Mouse (Mus musculus): ENCODE results near the gene Zfp366. TPM values are rescaled to one million over a fixed set of nuclear protein-coding genes. Genes with fewer than 3 reads are reported as not detected.
"Not testable (repeated sequence)": the region's sequence is repeated elsewhere in the genome, so short reads cannot be mapped to it uniquely, and the experiment has no call there.

Zfp366 gene
- total RNA-seq (2021): 1 to 10 TPM; 5.1 to 8.1 TPM
- long read RNA-seq, experiment 1, partial matches to known transcripts: 0 of 2 reads
- long read RNA-seq, experiment 1, other reads (novel, unspliced or antisense): 2 of 2 reads
- long read RNA-seq, experiment 2: 0 reads

DNA sequence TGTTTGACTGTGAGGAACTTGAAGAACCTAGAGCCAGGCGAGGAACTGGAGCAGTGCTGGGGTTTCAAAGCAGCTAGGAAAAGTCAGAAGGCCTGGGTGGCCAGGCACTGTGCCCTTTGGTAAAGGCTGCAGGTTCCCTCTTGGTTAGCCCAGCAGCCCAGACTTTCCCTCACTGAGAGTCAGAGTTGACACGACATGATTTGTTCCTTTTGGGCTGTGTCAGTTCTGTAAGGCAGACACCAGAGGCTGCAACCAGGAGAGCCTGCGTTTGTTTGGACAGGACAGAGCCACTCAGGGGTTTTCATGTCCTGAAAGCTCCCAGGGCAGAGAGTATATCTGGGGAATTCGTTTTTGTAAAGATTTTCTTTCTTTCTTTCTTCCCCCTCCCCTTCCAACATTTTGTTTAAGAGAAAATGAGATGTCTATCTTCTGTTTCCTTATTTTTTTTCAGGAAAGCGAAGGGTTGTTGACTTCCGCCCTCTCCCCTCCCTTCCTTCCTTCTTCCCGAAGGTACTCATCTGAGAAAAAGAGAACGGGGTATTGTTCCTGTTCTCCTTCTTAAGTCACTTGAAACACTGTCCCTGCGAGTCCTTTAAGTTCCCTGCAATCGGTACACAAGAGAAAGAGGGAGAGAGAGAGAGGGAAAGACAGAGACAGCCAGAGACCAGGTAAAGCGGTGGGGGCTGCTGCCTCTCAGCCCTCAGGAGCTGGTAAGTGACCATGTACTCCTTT lies at the start of gene Zfp366:
TSS of gene Zfp366 (plus strand) at position 669 of the 732 bp plus-strand sequence.
- DNase-seq (ENCODE audit: low spot score in 2 of 2): no peak
- intact Hi-C loops (cut with DNase I): no loop called here

DNA sequence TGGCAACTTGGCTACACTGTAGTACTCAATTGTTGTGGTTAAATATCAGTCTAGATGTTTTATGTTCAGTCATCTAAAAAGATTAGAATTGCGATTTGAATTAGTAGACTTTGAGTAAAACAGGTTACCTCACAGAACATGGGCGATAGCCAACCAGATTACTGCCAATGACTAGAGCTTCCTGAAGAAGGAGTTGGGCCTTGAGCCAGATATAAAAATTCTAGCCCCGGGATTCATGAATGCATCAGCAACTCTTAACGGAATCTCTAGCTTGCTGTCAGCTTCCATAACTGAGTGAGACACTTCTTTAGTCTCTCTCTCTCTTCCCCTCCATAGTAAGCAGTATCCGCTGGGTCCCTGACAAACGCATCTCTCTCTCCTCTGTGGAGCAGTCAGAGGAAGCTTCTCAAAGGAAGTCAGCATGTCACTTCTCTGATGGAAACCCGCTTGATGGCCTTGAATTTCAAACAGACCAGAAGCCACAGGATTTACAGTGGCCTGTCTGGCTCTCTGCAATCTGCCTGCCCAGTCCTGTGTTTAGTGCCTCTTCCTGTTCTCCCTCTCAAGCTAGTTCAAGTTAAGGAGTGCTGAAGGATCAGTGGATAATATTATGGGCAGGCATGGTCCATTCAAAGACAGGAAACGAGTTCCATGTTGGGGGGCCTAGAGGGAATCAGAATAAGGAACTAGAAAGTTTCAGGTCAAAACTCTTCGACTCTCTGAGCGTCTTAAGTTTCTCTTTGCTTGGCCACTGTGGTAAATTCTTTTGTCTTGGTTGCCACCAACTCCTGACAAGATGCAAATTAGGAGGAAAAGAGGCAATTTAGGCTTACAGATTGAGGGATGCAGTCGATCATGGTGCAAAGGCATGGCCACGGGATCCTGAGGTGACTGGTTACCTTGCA lies 46.0 kb upstream of the Zfp366 start:
- intact Hi-C loops (cut with DNase I): no loop called here
- peak in 1 of 2 experiments; percentile 34 for DNase-seq (ENCODE audit: low spot score in 2 of 2)

DNA sequence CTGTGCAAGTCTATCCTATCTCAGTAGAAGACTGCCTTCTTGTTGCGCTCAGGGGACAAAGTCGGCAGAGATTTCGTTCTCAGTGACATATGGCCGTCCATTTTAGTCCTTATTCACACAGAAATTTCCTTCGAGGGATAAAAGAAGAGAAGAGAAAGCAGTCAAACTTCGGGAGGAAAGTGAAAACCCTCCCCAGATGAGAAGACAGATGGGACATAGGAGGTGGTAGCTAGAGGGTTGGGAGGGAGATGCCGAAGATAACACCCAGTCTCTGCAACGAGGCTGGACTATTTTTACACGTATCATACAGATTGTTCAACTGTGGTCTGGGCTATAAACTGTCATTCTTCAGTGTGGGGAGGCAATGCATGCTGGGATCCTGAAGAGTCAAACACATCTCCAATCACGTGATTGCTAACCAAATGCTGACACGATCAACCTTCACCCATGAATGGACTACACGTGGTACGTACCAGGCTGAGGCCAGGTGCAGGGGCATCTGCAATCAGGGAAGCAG lies 38.2 kb upstream of the Zfp366 start:
- intact Hi-C loops (cut with DNase I): loop anchor here (1.0 to 5.0 kb wide), 3 partner anchors 67 to 156 kb away; no protein-coding TSS in a partner anchor

DNA sequence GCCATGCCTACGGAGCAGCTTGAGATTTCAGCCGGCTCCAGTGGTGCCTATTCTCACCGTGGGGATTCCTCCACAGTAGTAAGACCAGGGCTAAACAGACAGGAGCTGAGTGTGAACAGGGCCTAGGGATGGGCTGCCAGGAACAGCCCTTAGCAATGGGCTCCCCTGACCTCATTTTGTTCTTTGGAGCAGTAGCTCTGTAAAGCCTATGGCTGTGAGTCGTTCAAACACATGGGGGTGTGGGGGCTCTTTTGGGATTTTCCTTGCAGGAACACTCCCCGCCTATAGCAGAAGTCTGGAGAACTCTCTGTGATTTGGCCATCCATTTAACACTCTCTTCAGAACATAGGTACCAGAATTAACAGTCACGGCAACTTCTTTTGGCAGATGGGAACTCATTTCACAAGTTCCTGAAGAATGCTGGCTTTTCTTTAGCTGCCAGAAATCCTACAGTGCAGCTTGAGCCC lies 36.9 kb upstream of the Zfp366 start:
- peak; percentile 62 to 91 for DNase-seq (ENCODE audit: low spot score in 2 of 2)
- intact Hi-C loops (cut with DNase I): loop anchor here (2.0 to 5.0 kb wide), 3 partner anchors 47 to 155 kb away; no protein-coding TSS in a partner anchor

More for the DNA sequence above, 38.2 kb upstream of the Zfp366 start:
- DNase-seq (ENCODE audit: low spot score in 2 of 2): peak; percentile 64 to 81

DNA sequence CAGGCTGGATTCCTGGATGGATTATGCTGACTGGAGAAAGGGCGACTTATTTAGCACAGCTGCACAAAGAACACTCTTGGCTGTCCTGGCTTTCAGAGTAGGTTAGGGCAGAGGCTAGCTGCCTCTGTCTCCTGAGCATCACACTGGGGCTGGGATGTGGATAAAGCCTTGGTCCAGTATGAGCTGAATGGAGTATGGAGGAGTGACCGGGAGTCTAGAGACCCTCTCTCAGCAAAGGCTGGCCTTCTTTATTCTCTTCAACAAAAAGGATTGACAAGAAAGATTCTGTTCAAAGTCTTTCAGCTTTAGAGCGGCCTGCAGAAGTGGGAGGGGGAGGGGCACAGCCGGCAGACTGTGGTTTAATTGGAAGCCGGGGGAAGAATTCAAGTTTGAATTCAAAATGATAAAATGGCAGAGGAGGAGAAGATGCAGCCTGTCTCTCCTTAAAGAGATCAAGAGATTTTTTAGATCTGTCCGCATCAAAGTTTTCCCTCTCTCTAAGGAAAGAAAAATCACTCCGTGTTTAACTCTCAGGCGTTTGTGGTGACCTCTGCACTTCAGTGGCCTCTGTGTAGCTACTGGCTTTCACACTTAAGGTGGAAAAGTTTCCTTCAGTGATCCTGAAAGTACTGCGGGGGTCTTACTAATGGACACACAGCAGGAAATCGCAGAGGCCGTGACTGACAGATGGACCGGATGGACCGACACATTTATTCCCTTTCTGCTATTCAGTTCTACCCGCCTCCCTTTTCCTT lies 34.9 kb upstream of the Zfp366 start:
- DNase-seq (ENCODE audit: low spot score in 2 of 2): peak; percentile 33 to 56
- intact Hi-C loops (cut with DNase I): loop anchor here (2.0 to 5.0 kb wide), 3 partner anchors 49 to 153 kb away; no protein-coding TSS in a partner anchor

DNA sequence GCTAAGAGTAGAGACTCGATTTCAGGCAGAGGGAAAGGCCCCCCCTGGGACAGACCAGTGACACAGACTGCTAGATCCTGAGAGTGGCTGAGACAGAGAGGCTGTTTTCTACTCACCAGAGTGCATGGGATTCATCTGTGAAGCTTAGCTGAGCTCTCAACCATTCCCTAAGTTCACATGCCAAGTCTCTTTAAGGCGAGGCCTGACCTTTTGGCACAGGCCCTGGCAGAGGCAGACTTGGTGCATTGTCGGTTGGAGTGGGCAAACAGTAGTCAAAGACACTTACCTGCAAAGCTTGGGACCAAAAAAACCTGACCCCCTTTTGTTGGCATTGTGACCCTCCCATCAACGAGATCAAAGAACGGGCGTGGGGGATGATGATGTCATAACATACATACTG lies 34.0 kb upstream of the Zfp366 start:
- intact Hi-C loops (cut with DNase I): no loop called here
- DNase-seq (ENCODE audit: low spot score in 2 of 2): no peak

DNA sequence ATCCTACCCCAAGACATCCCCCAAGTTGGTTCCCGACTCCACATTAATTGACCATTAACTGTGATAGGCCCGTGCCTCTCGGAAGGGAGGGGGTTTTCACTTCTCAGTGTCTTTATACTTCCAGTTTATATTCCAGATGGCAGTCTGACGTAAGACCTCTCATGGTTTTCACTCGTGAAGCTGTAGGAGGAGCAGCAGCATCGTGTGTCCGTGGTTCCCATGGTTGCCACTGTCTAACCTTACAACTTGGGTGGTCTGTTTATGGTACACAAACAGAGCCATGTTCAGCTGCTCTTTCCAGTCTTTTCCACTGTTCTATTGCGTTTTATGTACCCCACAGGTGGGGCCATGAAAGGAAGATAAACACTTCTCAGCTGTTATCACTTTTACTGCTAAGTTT lies 33.5 kb upstream of the Zfp366 start:
- intact Hi-C loops (cut with DNase I): no loop called here

DNA sequence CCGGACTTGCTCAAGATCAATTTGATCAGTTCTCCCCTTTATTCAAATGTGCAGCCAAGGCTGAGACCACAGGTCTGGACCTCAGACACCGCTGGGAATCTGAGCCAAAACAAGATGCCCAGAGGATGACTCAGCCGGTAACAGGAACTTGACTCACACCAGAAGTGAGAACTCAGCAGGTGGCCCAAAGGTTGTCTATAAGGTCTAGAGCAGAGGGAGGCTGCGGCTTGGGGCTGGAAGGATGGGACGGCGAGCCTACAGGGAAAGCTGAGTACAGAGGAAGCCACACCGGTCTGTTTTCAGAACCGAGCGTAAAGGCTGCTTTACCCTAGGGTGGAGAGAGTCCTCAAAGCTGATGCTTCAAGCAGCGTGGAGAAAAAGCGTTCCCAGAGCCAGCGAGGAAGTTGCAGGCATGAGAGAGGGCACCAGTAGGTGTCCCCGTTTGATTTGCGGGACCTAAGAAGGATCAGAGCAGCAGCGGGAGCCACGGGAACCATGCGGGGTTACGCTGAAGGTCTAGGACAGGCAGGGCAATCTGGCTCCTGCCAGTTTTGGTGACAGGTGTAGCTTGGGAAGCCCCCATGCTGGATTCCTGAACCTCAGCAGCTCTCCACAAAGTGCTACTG lies 32.2 kb upstream of the Zfp366 start:
- no peak for DNase-seq (ENCODE audit: low spot score in 2 of 2)
- intact Hi-C loops (cut with DNase I): no loop called here

More for the DNA sequence above, 33.5 kb upstream of the Zfp366 start:
- DNase-seq (ENCODE audit: low spot score in 2 of 2): peak in 1 of 2 experiments; percentile 56

DNA sequence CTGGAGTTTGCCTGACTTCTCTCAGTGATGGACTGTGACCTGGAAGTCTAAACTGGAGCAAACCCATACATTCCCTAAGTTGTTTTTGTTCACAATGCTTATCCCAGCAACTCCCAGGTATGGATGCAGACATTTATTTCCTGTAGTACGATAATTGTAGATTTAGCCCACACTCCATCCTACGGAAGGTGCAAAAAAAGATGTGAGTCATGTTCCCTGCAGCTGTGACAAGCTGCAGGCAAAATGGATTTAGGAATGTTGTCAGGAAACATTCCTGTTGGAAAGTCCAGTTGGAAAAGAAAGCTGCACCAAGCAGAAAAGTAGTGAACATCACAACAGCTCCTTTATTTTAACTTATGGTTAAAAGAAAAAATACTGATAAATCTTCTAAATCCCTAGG lies 26.9 kb upstream of the Zfp366 start:
- no peak for DNase-seq (ENCODE audit: low spot score in 2 of 2)
- intact Hi-C loops (cut with DNase I): no loop called here

DNA sequence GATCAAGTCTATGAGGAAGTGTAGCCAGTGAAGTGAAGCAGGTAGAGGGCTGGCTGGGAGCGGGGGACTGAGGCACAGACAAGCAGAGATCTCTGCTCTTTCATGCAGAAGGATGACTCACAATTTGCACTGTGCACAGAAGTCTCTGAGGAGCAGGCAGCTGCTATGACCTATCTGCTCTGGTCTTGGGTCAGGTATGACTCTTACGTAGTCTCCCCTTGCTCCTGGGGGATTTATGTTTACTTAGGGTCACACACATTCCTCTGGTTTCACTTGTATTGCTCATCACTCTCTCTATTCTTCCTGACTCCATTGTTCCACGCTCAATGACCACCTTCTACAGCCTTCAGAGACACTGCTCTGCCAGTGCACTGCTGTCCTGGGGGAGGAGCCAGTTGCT lies 25.9 kb upstream of the Zfp366 start:
- DNase-seq (ENCODE audit: low spot score in 2 of 2): no peak
- intact Hi-C loops (cut with DNase I): no loop called here

DNA sequence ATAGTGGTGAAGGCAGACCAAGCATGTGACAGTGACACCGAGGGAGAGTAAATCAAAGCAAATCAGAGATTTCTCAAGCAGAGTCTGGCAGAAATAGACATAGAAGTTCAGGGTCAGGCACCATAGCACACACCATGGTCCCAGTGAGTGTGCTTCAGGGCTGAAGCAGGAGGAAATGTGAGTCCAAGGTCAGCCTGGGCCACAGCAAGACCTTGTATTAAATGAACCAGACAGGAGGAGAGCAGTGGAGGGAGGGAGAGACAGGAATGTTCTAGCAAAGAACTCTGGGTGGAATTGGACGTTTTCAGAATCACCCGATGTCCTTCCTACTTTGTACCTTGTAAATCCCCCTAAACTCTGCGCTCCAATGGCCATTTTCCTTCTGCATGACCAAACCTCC lies 21.6 kb upstream of the Zfp366 start:
- DNase-seq (ENCODE audit: low spot score in 2 of 2): no peak
- intact Hi-C loops (cut with DNase I): no loop called here

DNA sequence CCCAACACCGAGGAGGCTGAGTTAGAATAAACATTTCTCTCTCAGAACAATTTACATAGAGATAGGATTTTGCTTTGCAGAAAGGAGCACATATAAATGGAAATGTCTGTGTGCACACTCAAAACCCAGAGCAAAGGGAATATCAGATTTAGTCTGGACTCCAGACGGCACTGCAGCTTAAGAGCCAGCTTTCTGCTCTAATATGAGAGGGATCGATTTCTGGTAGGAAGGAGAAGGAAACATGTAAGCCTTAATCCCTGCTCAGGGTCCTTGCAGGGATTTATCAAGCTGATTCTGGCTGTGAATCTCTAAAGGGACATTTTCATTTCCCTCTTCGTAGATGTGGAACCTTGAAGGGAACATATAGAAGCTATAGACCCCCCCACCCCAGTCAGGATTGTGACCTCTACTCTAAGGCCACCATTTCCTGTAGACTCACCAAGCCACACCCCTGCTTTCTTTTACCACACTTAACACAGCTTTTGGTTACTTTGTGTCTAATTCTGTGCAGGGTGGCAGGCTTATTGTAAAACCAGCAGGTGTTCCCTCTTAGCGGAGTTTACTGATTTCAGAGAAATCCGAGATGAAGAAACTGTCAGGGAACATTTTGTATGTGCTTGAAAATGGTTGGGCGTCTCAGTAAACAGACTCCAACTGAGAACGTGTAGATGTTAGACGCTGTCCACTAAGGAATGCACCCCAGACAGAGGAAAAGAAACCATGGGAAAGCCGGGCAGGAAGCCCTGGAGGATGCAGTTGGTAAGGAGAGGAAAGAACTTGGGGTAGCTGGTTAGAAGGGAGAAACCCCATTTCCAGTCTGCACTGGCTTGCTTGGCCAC lies 20.9 kb upstream of the Zfp366 start:
- peak in 1 of 2 experiments; percentile 20 for DNase-seq (ENCODE audit: low spot score in 2 of 2)
- intact Hi-C loops (cut with DNase I): no loop called here

DNA sequence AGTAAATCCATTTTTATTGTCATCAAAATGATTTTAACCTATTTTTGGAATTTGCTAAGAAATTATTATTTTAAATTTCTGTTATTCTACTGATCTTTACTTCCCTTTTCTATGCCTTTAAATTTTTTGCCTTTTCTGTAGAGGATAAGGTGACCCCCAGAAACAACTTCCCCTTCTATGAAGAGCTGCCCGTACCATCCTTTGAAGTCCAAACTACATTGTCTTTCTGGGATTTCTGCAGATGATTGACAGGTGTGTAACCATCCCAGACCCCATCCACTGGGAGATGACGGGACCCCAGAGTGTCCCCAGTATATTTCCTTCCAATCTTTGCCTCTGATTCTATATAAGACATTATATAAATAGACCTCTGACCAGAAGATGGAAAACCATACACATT lies 20.3 kb upstream of the Zfp366 start:
- no peak for DNase-seq (ENCODE audit: low spot score in 2 of 2)
- intact Hi-C loops (cut with DNase I): no loop called here

DNA sequence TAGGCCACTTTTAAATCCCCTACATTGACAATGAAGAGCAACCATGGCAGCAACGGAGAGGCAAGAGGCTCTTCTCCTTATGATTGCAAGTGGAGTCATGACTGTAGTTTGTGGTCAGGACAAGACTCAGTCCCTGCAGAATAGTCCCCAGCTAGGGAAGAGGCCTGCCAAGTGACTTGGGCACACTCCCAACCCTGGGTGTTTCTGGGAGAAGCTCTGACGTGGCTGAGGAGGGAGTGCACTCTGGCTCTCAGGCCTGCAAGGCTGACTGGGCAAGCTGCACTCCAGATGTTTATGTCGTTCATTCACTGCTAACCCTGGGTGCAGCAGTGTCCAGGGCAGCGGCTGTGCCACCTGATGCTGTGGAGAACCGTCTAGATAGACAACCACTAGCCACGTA lies 15.2 kb upstream of the Zfp366 start:
- intact Hi-C loops (cut with DNase I): no loop called here
- no peak for DNase-seq (ENCODE audit: low spot score in 2 of 2)

DNA sequence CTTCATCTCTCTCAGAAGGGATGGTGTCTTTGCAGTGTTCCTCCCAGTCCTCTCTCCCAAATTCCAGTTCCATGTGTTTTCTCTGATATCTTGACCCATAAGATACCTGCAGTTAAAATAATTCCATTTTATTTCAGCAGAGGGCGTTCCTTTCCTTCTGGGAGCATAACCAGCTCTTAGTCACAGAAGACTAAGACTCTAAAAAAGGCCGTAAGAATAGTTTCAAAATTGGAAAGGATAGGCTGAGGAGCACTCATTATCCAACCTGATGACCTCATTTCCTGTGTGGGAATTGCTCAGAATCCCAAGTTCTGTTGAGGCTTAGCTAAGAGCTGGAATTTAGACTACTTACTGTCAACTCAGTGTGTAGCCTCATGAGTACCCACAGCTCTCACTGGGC lies 14.3 kb upstream of the Zfp366 start:
- intact Hi-C loops (cut with DNase I): loop anchor here (5.0 kb wide), 1 partner anchor 147 kb away; no protein-coding TSS in a partner anchor
- DNase-seq (ENCODE audit: low spot score in 2 of 2): peak in 1 of 2 experiments; percentile 38

DNA sequence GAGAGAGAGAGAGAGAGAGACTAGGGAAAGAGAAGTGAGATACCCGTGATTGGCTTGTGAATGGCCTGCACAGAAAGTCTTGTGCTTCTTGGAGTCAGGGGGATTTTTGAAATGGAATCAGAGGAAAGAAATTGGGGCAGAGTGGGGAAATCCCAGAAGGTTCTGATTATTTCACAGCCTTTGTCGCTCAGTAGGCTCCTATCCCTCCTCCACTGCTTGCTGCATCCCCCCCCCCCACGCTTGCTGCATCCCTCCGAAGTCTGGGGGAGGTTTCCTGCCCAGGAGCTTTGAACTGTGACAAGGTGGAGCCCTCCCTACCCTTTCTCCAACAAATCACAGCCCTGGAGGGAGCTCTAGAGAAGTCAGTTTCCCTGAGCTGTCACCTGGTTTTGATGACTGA lies 10.8 kb upstream of the Zfp366 start:
- no peak for DNase-seq (ENCODE audit: low spot score in 2 of 2)
- intact Hi-C loops (cut with DNase I): loop anchor here (5.0 kb wide), 1 partner anchor 143 kb away; no protein-coding TSS in a partner anchor

DNA sequence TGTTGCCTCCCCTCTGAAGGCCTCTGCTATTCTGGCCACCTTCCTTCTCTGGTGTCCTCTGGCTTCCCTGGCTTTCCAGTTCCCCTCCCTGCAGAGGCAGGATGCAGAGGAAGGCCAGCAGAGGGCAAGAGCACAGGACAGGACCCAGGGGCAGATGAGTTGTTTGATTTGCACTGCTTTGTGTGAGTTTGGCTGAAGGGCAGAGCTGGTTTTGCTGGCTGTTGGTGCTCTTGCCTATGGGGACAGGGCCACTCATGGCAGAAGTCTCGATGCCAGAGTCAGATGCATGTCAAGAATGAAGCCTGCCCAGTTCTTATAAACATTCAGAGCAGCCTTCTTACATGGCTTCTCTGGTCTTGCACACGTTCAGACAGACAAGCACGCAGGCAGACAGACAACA lies 1.8 kb upstream of the Zfp366 start:
- DNase-seq (ENCODE audit: low spot score in 2 of 2); intact Hi-C loops (cut with DNase I): not testable (repeated sequence)
